Mouse (Mus musculus) neutrophil, adult 83 days (primary cell): ENCODE data around the gene Rab37. TPM values are rescaled to one million over a fixed set of nuclear protein-coding genes. Genes with fewer than 3 reads are reported as not detected.

Source experiments
- total RNA-seq, 2 experiments: library from RNA; stranded (reverse); gene quantifications; one replicate each; pipeline ENCODE4 v1.2.4; 2023

Gene Rab37
- 10 to 100 TPM; 11.4 to 12.6 TPM for total RNA-seq

DNA sequence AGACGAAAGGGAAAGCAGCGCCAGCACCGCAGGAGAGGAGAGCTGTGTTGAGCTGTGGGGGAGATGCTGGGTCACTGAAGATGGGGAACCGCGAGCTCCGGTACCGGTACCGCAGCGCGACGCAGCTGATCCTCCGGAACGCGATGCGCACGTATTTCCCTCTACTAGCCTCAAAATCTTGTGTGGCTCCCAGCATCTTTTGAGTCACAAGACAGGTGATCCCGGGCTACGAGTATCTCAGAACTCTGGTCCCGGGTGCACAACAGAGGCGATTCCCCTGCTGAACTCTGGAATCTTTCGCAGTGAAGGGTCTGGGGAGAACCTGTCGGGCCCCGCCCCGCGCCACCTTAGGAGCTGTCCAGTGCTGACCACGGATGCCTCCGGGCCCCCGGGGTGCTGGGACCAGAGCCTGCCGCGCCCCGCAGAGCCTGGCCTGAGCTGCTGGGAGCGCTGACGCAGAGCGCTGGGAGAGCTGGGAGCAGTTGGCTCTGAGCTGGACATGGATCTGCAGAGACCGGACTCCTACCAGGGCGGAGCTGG is at the start of gene Rab37:
Gene Rab37 (plus strand): TSS at position 70 of the 540 bp plus-strand sequence.

DNA sequence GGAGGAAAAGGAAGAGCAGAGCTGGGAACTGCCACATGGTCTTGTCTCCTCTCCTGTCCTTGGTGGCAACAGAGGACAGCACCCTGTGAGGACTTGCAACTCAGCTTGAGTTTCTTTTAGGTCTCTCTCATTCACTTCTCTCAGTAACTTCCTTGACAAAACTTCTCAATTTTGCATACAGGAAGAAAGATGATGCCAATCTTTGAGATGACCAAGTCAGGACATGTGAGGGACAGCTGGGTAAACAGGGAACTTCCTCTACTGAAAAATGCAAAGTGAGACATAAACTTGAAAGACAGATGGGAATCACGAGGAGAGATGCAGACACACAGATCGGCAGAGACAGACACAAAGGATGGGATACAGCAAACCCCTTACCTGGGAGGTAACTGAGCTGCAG is 43.0 kb upstream of the Rab37 start, which contains the start of gene Cd300ld3:
Gene Cd300ld3 (minus strand): TSS at position 151 of the 400 bp plus-strand sequence.

DNA sequence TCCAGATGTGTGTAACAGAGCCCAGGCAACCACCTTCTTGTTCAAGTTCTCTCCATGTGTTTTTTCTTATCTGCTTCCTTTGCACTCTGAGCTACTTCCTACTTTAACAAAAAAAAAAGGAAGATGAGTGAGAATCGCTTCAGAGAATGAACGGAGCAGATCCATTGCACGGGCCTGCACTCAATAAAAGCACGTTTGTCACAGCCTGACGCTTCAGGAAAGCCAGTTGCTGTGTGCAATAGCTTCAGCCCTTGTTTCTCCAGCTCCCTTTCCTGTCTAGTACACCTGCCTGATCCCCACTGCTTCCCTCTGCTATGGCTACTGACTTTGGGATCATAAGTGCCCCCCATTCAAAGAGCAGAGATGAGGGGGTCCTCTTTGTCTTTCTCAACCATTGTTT is 29.2 kb upstream of the Rab37 start, which contains the start of gene Cd300e:
Gene Cd300e (minus strand): TSS at position 101 of the 400 bp plus-strand sequence.

DNA sequence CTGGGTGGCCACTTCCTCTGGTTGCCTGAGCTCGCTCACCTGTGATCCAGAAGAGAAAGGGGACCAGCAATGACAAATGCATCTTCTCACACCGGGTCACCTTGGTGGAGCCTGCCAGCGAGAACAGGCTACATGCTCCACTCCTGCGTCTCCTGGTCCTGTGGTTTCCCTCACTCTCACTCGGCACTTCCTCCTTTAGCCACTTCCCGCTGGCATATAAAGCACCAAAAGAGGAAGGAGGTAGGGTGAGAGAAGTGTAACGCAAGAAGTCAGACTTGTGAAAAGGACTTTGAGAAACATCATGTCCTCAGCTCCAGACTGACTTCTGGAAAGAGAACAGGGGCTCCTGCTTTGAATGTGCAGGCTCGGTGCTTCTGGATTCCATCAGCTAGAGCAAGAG is 42.6 kb downstream of the Rab37 start, which contains the start of gene Cd300lf:
Gene Cd300lf (minus strand): TSS at position 193 of the 400 bp plus-strand sequence.

DNA sequence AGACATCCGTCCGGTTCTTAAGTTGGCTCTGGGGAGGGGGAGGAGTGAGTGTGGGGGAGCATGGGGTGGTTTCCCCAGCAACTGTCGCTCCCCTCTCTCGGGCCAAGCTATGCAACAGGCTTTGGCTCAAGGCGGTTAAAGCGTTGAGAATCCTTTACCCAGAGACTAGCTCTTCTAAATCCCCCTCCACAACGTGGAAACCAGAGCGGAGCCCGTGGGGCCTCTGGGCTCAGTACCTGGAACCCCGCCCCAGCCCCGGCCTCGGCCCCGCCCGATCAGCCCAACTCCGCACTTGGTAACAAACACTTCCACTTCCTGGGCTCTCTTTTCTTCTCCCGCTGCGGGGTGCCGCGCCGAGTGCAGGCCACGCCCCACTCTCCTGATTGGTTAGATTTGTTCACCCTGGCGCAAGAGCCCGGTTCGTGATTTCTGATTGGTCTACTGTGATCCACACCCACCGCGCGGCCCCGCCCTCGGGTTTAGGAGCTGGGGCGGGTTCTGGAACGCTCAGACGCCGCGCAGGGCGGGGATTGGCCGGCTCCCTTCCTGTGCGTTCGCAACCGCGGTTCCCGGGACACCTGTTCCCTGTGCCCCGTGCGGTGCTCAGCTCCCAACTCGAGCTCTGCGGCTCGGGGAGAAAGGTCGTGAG is 71.7 kb downstream of the Rab37 start, which contains the start of gene Slc9a3r1:
Gene Slc9a3r1 (plus strand): TSS at position 510 of the 649 bp plus-strand sequence.

DNA sequence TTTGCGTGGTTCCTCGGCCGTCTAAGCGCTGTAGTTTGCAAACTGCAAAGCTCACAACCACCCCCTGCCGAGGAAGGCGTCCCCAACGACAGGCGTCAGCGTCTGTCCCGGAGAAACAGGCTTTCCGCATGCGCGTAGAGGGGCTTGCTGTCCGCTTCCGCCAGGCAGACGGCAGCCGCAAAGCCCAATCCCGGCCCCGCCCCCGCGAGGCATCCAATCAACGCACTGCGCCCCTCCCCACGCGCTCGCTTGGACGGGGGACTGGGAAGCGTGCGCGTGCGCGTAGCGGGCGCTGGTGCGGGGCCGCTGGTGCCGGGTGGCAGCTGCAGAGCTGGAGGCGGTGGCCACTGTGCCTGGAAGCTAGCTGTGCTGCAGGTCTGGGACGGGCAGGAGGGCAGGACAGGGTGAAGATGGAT is 96.0 kb downstream of the Rab37 start, which contains the start of gene Tmem104:
Gene Tmem104 (plus strand): TSS at position 264 of the 416 bp plus-strand sequence.

DNA sequence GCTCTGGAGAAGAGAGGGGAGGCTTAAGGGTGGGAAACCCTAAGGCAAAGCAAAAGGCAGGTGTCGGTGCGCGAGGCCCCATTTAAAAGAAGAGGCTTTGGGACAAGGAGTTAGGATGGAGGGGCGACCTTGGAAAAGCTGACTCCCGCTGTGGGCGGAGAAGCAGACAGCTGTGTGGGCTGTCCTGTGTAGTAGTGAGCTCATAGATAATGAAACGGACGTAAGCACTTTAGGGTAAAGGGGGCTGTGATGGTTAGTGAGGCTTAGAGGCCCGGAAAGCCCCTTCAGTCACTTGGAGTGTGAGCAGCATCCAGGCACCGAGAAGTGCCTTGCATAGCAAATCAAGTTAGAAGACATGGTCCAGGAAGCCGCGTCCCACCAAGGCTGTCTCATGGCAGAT is 96.5 kb downstream of the Rab37 start, which contains the start of gene Nat9:
Gene Nat9 (minus strand): TSS at position 167 of the 400 bp plus-strand sequence.

Other genes starting within 250 kb of the Rab37 start
- 1 to 10 TPM; 2.4 to 4.4 TPM for gene Gprc5c, start 240.3 kb upstream of the Rab37 start, total RNA-seq
- gene Cd300a, start 201.4 kb upstream of the Rab37 start, total RNA-seq, result 10 to 100 TPM; 51.7 to 56.5 TPM
- gene Cd300lb, start 157.0 kb upstream of the Rab37 start, total RNA-seq, result 100 to 1,000 TPM; 126 to 137 TPM
- gene Cd300c, start 122.3 kb upstream of the Rab37 start, total RNA-seq, result under 1 TPM in 1 of 2 experiments, not detected in 1; 0.64 TPM
- gene Cd300ld, start 101.5 kb upstream of the Rab37 start, total RNA-seq, result 10 to 100 TPM; 70.2 to 85.4 TPM
- gene Cd300c2, start 89.6 kb upstream of the Rab37 start, total RNA-seq, result 10 to 100 TPM; 66.6 to 67.8 TPM
- gene Cd300ld2, start 75.2 kb upstream of the Rab37 start, total RNA-seq, result not detected
- not detected for gene Cd300ld4, start 64.4 kb upstream of the Rab37 start, total RNA-seq
- 10 to 100 TPM in 1 of 2 experiments, 1 to 10 TPM in 1; 9.3 to 19.0 TPM for gene Cd300ld5, start 53.7 kb upstream of the Rab37 start, total RNA-seq
- 10 to 100 TPM in 1 of 2 experiments, 1 to 10 TPM in 1; 9.5 to 21.5 TPM for gene Cd300ld3, start 43.0 kb upstream of the Rab37 start, total RNA-seq
- gene Cd300e, start 29.3 kb upstream of the Rab37 start, total RNA-seq, result 1 to 10 TPM in 1 of 2 experiments, under 1 TPM in 1; 0.90 to 1.7 TPM
- gene Cd300lf, start 42.6 kb downstream of the Rab37 start, total RNA-seq, result 100 to 1,000 TPM; 160 to 201 TPM
- gene Slc9a3r1, start 71.9 kb downstream of the Rab37 start, total RNA-seq, result 100 to 1,000 TPM; 142 to 143 TPM
- gene Tmem104, start 96.1 kb downstream of the Rab37 start, total RNA-seq, result 10 to 100 TPM; 30.4 to 33.7 TPM
- gene Nat9, start 96.4 kb downstream of the Rab37 start, total RNA-seq, result 10 to 100 TPM; 16.8 to 22.0 TPM
- not detected for gene Grin2c, start 175.8 kb downstream of the Rab37 start, total RNA-seq
- 1 to 10 TPM; 7.5 to 9.2 TPM for gene Fdxr, start 185.6 kb downstream of the Rab37 start, total RNA-seq
- 1 to 10 TPM; 2.1 to 2.7 TPM for gene Fads6, start 206.2 kb downstream of the Rab37 start, total RNA-seq
- not detected for gene Otop2, start 215.7 kb downstream of the Rab37 start, total RNA-seq
- not detected for gene Ush1g, start 230.6 kb downstream of the Rab37 start, total RNA-seq
- not detected for gene Otop3, start 243.3 kb downstream of the Rab37 start, total RNA-seq